Mouse (Mus musculus): ENCODE results near the gene Cbl. TPM values are rescaled to one million over a fixed set of nuclear protein-coding genes. Genes with fewer than 3 reads are reported as not detected.
A peak's percentile ranks its signal among the peaks of the same experiment; 100 is the strongest.

The Cbl gene
- polyA plus RNA-seq, 1 experiment, result 30.7 TPM

DNA sequence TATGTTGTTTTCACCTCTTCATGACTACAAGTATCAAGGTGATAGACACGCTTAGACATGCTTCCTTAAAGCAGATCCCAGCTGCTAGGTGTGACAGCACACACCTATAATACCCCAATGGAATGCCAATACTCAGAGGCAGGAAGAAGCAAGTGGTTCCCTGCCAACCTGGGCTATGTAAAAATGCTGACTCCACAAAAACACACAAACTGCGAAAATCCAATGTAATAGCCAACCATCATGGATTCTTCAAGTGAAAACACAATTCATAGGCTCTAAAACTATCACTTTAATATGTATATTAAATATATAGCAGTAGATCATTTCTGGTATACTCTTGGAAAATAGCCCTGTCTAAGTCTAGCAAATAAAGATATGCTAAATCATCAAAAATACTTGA, 26.0 kb downstream of the Cbl start:
- no peak for TF ChIP-seq CTCF (IDR thresholded peaks at IDR 0.05; ENCODE audit: borderline replicate concordance, extremely low read depth, insufficient read depth, insufficient read length)
- TF ChIP-seq POLR2A (IDR thresholded peaks at IDR 0.05; ENCODE audit: borderline replicate concordance, extremely low read depth, insufficient read depth, insufficient read length, poor library complexity, severe bottlenecking), result no peak
- no peak for DNase-seq (ENCODE audit: low read depth)

DNA sequence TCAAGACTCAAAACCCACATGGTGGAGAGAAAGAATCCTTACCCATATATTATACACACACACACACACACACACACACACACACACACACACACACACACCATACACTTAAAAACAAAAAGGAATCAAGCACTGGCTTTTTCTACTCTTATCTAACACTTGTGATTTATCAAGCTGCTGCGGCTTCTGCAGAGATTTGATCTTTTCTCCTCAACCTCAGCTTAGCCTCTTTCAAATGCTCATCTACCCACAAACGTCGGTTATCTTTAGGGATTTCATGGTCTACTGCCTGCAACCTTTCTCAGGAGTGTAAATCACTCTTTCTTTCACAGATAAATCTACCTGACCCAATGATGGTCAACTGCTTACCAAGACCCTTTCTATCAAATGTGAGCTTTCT, 33.4 kb downstream of the Cbl start:
- no peak for TF ChIP-seq POLR2A (IDR thresholded peaks at IDR 0.05; ENCODE audit: borderline replicate concordance, extremely low read depth, insufficient read depth, insufficient read length, poor library complexity, severe bottlenecking)
- no peak for TF ChIP-seq CTCF (IDR thresholded peaks at IDR 0.05; ENCODE audit: borderline replicate concordance, extremely low read depth, insufficient read depth, insufficient read length)
- DNase-seq (ENCODE audit: low read depth), result no peak

DNA sequence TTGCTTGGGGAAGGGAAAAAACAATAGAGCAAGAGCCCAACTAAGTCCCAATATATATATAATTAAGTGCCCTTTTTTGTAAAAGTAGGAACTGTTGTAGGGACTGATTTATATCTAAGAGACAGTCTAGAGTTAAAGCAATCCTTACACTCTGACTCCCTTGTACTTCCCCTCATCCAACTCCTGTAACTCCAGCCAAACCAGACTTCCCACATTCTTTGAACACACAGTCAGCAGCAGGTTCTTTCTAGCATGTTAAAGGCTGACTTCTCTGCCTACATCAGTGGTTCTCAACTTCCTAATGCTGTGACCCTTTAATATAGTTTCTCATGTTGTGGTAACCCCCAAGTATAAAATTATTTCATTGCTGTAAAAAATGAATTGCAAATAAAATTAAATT, 34.3 kb downstream of the Cbl start:
- DNase-seq (ENCODE audit: low read depth), result no peak
- TF ChIP-seq CTCF (IDR thresholded peaks at IDR 0.05; ENCODE audit: borderline replicate concordance, extremely low read depth, insufficient read depth, insufficient read length), result no peak
- no peak for TF ChIP-seq POLR2A (IDR thresholded peaks at IDR 0.05; ENCODE audit: borderline replicate concordance, extremely low read depth, insufficient read depth, insufficient read length, poor library complexity, severe bottlenecking)

DNA sequence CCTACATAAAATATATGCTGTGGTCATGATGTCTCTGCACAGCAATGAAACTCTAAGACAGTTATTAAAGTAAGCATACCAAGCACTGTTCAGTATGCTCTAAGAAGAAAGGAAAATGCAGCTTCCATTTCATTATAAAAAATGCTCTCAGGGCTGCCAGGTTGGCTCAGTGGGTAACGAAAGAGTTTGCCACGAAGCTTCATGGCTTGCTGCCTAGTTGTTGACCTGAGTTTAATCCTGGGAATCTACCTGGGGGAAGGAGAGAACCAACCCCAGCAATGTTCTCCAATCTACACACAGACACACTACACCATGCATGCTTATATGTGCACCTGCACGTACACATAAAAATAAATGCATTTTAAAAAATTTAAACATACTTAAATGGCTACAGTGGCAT, 34.7 kb downstream of the Cbl start:
- TF ChIP-seq CTCF (IDR thresholded peaks at IDR 0.05; ENCODE audit: borderline replicate concordance, extremely low read depth, insufficient read depth, insufficient read length) (no peak), POLR2A (IDR thresholded peaks at IDR 0.05; ENCODE audit: borderline replicate concordance, extremely low read depth, insufficient read depth, insufficient read length, poor library complexity, severe bottlenecking) (no peak)
- no peak for DNase-seq (ENCODE audit: low read depth)

DNA sequence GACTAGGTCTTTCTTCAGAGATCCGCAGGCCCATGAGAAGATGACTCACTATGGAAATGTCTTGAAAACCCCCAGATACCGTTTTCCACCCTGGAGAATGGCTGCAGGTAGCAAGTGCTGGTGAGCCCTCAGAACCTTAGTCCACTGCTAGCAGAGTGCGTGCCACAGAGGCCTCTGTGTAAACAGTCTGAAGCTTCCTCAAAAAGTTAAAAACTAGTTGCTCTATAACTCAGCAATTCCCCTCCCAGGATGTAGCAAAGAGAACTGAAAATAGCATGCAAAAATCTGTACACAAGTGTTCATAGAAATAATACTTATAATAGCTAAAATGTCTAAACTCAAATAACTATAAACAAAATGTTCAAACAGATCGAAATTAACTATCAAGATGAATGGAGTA, 37.5 kb downstream of the Cbl start:
- no peak for DNase-seq (ENCODE audit: low read depth)
- TF ChIP-seq POLR2A (IDR thresholded peaks at IDR 0.05; ENCODE audit: borderline replicate concordance, extremely low read depth, insufficient read depth, insufficient read length, poor library complexity, severe bottlenecking), result no peak
- TF ChIP-seq CTCF (IDR thresholded peaks at IDR 0.05; ENCODE audit: borderline replicate concordance, extremely low read depth, insufficient read depth, insufficient read length), result no peak

DNA sequence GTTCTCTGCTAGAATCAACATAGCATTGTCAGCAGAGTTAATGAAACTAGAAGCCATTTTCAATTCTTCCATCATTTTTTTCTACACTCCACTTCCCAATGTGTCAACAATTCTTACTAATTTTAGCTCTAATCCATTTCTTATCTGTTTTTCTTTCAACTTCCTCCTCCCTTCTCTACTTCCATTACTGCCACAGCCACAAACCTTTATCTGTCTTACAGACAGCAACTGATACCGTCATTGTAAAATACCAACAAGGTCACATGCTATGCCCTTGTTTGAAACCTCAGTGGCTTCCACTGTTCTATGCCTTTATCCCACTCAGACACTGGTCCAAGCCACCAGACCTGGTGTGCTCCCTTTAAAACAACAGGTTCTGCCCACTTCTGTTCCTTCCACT, 39.8 kb downstream of the Cbl start:
- no peak for TF ChIP-seq CTCF (IDR thresholded peaks at IDR 0.05; ENCODE audit: borderline replicate concordance, extremely low read depth, insufficient read depth, insufficient read length)
- TF ChIP-seq POLR2A (IDR thresholded peaks at IDR 0.05; ENCODE audit: borderline replicate concordance, extremely low read depth, insufficient read depth, insufficient read length, poor library complexity, severe bottlenecking), result no peak
- no peak for DNase-seq (ENCODE audit: low read depth)

DNA sequence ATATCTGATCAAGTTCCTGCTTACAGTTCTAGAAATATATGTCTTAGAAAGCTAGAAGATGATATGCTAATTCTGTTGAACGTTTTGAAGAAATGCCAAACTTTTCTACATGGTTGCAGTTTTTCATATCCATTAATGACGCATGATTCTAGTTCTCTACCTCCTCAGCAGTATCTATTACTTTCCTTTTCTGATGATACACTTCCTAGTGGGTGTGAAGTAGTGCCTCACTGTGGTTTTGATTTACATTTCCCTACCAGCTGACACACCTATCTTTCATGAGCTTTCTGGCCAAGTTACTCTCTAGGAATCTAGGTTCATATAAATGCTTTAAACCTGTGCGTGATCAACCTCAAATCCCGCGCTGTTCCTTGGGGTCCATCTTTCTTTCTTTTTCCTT, 41.1 kb downstream of the Cbl start:
- no peak for TF ChIP-seq CTCF (IDR thresholded peaks at IDR 0.05; ENCODE audit: borderline replicate concordance, extremely low read depth, insufficient read depth, insufficient read length)
- TF ChIP-seq POLR2A (IDR thresholded peaks at IDR 0.05; ENCODE audit: borderline replicate concordance, extremely low read depth, insufficient read depth, insufficient read length, poor library complexity, severe bottlenecking), result no peak
- no peak for DNase-seq (ENCODE audit: low read depth)

DNA sequence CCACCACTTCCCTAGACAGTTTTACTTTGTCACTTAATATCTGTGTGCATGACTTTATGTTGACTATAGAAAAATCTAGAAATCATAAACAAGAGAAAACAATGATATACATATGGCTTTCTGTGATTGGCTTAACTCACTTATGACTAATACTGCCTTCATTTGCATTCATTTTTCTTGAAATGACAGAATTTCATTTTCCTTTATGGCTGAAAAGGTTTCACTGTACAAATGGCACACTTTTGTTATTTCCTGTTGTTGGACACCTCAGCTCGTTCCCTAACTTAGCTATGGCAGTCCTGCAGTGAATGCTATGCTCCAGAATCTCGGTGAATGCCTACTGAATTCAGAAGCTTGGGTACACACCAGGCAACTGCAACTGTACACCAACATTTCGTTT, 41.5 kb downstream of the Cbl start:
- DNase-seq (ENCODE audit: low read depth), result no peak
- TF ChIP-seq CTCF (IDR thresholded peaks at IDR 0.05; ENCODE audit: borderline replicate concordance, extremely low read depth, insufficient read depth, insufficient read length) (no peak), POLR2A (IDR thresholded peaks at IDR 0.05; ENCODE audit: borderline replicate concordance, extremely low read depth, insufficient read depth, insufficient read length, poor library complexity, severe bottlenecking) (no peak)

DNA sequence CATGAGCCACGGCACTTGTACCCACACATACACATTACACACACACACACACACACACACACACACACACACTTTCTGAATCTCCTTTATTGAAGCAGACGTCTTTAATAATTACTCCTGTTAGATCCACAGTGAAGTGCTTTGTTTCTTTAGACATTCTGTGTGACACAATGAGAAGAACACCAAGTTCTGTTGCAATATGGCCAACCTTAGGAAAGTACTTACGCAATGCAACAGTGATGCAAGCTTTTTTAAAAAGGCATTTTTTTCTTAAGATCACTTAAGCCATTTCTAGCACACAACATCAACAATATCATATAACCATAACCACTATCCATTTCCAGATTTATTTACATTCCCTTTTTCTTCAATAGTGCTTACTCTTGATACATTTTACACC, 42.7 kb downstream of the Cbl start:
- TF ChIP-seq POLR2A (IDR thresholded peaks at IDR 0.05; ENCODE audit: borderline replicate concordance, extremely low read depth, insufficient read depth, insufficient read length, poor library complexity, severe bottlenecking), result no peak
- TF ChIP-seq CTCF (IDR thresholded peaks at IDR 0.05; ENCODE audit: borderline replicate concordance, extremely low read depth, insufficient read depth, insufficient read length), result no peak
- no peak for DNase-seq (ENCODE audit: low read depth)

DNA sequence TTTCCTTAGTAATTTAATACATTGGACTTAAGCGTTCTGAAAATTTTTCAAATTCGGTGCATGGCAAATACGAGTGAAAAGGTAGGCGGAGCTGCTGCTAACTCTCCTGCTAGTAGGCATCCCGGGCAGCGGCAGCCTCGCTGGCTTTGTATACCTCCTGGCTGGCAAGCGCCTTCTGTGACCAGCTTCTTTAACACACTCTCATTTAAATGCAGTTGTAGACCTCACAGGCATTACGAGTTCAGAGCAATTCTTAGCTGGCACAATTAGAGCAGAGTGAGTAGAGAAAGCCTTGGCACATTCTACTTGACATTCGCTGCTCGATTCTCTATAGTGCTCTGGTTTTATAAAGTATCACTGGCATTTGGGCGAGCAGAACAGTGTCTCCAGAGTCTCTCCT, 45.6 kb downstream of the Cbl start:
- peak; percentile 84 for DNase-seq (ENCODE audit: low read depth)
- no peak for TF ChIP-seq POLR2A (IDR thresholded peaks at IDR 0.05; ENCODE audit: borderline replicate concordance, extremely low read depth, insufficient read depth, insufficient read length, poor library complexity, severe bottlenecking)
- TF ChIP-seq CTCF (IDR thresholded peaks at IDR 0.05; ENCODE audit: borderline replicate concordance, extremely low read depth, insufficient read depth, insufficient read length), result no peak

DNA sequence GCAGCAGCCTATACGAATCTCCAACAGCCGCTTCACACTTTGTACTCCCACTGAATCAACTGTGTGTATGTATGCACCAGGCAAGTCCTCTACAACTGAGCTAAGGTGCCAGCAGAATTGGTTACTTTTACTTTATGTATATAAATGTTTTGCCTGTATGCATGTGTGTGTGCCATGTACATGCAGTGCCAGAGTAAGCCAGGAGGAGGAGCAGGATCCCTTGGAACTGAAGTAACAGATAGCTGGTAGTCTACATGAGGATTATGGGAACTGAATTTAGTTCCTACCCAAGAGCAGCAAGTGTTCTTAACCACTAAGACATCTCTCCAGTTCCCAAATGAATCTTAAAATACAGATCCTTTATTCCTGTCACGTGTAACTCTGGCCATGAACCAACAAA, 51.6 kb downstream of the Cbl start:
- TF ChIP-seq CTCF (IDR thresholded peaks at IDR 0.05; ENCODE audit: borderline replicate concordance, extremely low read depth, insufficient read depth, insufficient read length) (no peak; the same call in 1 of the 2 replicates), POLR2A (IDR thresholded peaks at IDR 0.05; ENCODE audit: borderline replicate concordance, extremely low read depth, insufficient read depth, insufficient read length, poor library complexity, severe bottlenecking) (no peak)
- DNase-seq (ENCODE audit: low read depth), result peak; percentile 23

DNA sequence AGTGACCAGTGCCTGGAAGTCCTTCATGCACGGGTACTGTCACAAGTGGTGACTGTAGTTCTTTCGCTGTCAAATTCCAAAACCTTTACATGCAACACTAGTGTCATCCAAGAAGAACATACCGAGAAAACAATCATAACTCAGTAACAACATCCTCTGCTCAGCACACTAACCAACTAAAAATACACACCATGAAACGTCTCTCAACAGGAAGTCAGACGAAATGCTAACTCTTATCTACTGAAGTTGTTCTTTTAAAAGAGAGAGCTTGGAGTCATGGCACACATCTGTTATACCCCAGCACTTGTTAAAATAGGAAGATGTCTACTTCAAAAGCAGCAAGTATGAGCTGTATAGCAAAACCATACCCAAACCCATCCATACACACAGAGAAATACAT, 52.3 kb downstream of the Cbl start:
- no peak for DNase-seq (ENCODE audit: low read depth)
- TF ChIP-seq CTCF (IDR thresholded peaks at IDR 0.05; ENCODE audit: borderline replicate concordance, extremely low read depth, insufficient read depth, insufficient read length), result no peak
- no peak for TF ChIP-seq POLR2A (IDR thresholded peaks at IDR 0.05; ENCODE audit: borderline replicate concordance, extremely low read depth, insufficient read depth, insufficient read length, poor library complexity, severe bottlenecking)

DNA sequence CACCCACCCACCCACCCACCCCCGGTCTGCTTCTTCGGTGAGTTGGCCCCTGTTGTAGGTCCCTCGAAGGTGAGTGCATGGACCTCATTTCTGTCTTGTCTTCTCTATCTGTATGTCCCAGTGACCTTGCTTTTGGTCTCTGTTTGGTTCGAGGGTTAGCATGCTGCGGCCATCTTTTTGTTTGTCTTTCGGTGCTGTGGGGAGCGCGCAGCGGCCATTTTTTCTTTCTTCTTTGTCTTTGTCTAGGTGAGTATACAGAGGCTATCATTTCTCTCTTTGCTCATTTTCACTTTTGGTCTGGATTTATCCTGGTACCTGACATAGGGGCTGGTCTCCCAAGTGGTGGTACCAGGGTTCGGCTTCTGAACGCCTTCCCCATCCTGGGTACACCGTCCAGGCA, 55.0 kb downstream of the Cbl start:
- TF ChIP-seq POLR2A (IDR thresholded peaks at IDR 0.05; ENCODE audit: borderline replicate concordance, extremely low read depth, insufficient read depth, insufficient read length, poor library complexity, severe bottlenecking), result no peak
- TF ChIP-seq CTCF (IDR thresholded peaks at IDR 0.05; ENCODE audit: borderline replicate concordance, extremely low read depth, insufficient read depth, insufficient read length), result no peak
- no peak for DNase-seq (ENCODE audit: low read depth)
